Mouse (Mus musculus) skeletal muscle tissue, adult 2 months (tissue): ENCODE data around the gene Atrn.
"Not testable (repeated sequence)": the region's sequence is repeated elsewhere in the genome, so short reads cannot be mapped to it uniquely, and the experiment has no call there.

Experiments used
- DNase-seq: peaks from one replicate; pipeline ENCODE4 v3.0.0-alpha.2; 2012; ENCODE audit warnings: low read depth, low spot score

Gene Atrn

GRCm38 (mm10) chr2:130958906-130959305 lies 52.6 kb downstream of the Atrn start:
- no peak for DNase-seq

GRCm38 (mm10) chr2:130961851-130962250 lies 55.6 kb downstream of the Atrn start:
- DNase-seq = peak; percentile 18

GRCm38 (mm10) chr2:130965042-130965441 lies 58.7 kb downstream of the Atrn start:
- DNase-seq = no peak

GRCm38 (mm10) chr2:130971030-130971429 lies 64.7 kb downstream of the Atrn start:
- DNase-seq = no peak

GRCm38 (mm10) chr2:130972386-130972785 lies 66.1 kb downstream of the Atrn start:
- no peak for DNase-seq

- no peak for DNase-seq
These were observed 68.6 kb downstream of the Atrn start for GRCm38 (mm10) chr2:130974928-130975327.

- DNase-seq = no peak
These were observed 71.3 kb downstream of the Atrn start for GRCm38 (mm10) chr2:130977589-130977988.

- no peak for DNase-seq
These were observed 72.0 kb downstream of the Atrn start for GRCm38 (mm10) chr2:130978058-130978847.

- no peak for DNase-seq
These were observed 72.8 kb downstream of the Atrn start for GRCm38 (mm10) chr2:130979138-130979537.

GRCm38 (mm10) chr2:130992818-130993217 lies 86.5 kb downstream of the Atrn start:
- no peak for DNase-seq

GRCm38 (mm10) chr2:131009123-131009522 lies 102.8 kb downstream of the Atrn start:
- DNase-seq = no peak

- no peak for DNase-seq
These were observed 104.3 kb downstream of the Atrn start for GRCm38 (mm10) chr2:131010566-131010965.

- no peak for DNase-seq
These were observed 118.9 kb downstream of the Atrn start for GRCm38 (mm10) chr2:131025230-131025629.

GRCm38 (mm10) chr2:131026941-131027340 lies 120.6 kb downstream of the Atrn start:
- DNase-seq = no peak

- DNase-seq = no peak
These were observed 123.0 kb downstream of the Atrn start for GRCm38 (mm10) chr2:131029065-131029935.

- DNase-seq = no peak
These were observed 124.3 kb downstream of the Atrn start for GRCm38 (mm10) chr2:131030561-131030960.

- DNase-seq = no peak
These were observed 124.7 kb downstream of the Atrn start for GRCm38 (mm10) chr2:131030998-131031397.

GRCm38 (mm10) chr2:131031406-131031805 lies 125.1 kb downstream of the Atrn start:
- not testable (repeated sequence) for DNase-seq

GRCm38 (mm10) chr2:131036343-131036742 lies 130.0 kb downstream of the Atrn start:
- no peak for DNase-seq

GRCm38 (mm10) chr2:131036757-131037156 lies 130.5 kb downstream of the Atrn start:
- DNase-seq = no peak

- no peak for DNase-seq
These were observed 131.1 kb downstream of the Atrn start for GRCm38 (mm10) chr2:131037226-131037990.

- no peak for DNase-seq
These were observed 131.9 kb downstream of the Atrn start for GRCm38 (mm10) chr2:131038197-131038596.
